Mouse (Mus musculus): ENCODE measurements at regions not wholly inside any gene's neighbourhood (a gene's known extent, or its start where the extent isn't known, plus 50 kb on each side); places are given as distances from the start of the nearest gene placed in this dataset.

- TF ChIP-seq CTCF (IDR thresholded peaks at IDR 0.05; ENCODE audit: extremely low read depth, insufficient read depth, low read length) (no peak), POLR2A (IDR thresholded peaks at IDR 0.05; ENCODE audit: extremely low read depth, insufficient read depth, low read length) (no peak)
Observed at GRCm38 (mm10) chr19:32976507-32976906, 219.2 kb downstream of the Pten start.
